Mouse (Mus musculus): Measurements from ENCODE around the gene Trpv1. TPM values are rescaled to one million over a fixed set of nuclear protein-coding genes. Genes with fewer than 3 reads are reported as not detected.

Gene Trpv1
- total RNA-seq (2021) = not detected
- long read RNA-seq, experiment 1, partial matches to known transcripts = 0 of 1 reads
- long read RNA-seq, experiment 1, other reads (novel, unspliced or antisense) = 1 of 1 reads
- long read RNA-seq, experiment 2 = 0 reads

DNA sequence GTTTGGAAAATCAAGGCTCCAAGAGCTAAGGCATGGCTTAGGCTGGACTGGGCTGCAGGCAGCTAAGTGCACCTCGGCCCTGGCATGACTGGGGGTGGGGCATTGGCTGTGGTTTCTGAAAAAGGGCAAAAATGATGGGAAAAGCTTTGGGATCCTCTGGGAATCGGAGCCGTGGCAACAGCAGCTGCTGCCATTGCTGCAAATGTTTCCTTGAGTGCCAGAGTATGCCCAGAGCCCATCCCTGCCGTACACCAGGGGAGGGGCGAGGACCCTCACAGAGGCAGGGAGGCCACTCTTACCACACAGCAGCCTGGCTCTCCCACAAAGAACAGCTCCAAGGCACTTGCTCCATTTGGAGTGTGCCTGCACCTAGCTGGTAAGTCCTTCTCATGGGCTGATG lies at the start of gene Trpv1:
TSS of gene Trpv1 (plus strand) at position 301 of the 400 bp plus-strand sequence.
- no peak for TF ChIP-seq CTCF (conservative IDR thresholded peaks at IDR 0.05)
- no peak for DNase-seq (ENCODE audit: low spot score in 2 of 2)
- H3K4me3 ChIP-seq = no peak within 1 kb of the TSS
- H3K27ac ChIP-seq = no peak within 1 kb of the TSS

DNA sequence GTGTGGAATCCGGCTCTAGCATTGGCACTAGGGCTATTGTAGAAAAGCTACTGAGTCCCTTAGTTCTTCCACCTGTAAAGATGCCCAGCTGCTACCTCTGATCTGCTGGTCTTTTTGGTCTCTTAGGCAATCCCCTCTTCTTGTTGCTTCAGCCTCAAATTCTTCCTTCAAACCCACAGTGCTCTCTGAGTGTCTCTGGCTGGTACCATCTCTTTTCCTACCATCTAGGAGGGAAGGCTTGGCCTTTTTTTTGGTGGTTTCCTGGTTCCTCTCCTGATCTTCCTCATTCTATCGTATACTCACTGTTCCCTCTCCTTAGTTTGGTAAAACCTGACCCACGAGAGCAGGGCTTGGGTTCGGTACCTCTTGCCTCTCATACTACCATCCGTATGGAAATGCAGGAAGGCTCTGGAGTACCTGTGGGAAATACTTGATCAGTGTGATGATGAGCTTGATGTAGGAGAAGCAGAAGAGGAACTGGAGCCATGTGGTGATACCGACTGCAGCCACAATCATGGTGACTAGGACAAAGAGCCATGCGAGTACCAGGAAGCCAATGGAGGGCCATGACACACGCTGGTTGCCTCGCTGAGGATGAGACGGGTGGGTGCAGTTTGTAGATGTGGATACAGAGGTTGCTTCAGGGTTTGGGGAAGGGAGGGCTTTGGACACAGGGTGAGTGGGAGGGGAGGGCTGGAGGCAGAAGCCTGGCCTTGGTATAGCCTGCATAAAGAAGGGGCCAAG lies 48.0 kb upstream of the Trpv1 start:
- H3K27ac ChIP-seq = no peak overlapping the region
- no peak overlapping the region for H3K4me3 ChIP-seq
- no peak for DNase-seq (ENCODE audit: low spot score in 2 of 2)
- no peak for TF ChIP-seq CTCF (conservative IDR thresholded peaks at IDR 0.05)

DNA sequence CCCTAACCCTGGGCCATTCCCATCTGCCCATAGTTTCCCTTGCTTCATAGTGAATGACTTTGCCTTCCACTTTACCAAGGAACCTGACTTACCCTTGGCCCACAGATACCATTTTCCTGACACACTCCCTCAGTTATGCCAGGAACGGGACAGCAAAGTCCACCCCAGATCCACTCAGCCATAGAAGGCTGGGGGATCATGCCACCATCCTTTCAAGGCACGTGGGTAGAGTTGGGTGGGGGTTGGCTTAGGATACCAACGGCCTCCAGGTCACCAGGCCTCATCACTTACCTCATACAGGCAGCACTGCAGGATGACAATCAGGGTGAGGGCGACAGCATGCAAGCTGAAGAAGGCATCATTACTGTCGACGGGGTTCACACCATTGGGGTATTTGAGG lies 46.9 kb upstream of the Trpv1 start:
- TF ChIP-seq CTCF (conservative IDR thresholded peaks at IDR 0.05) = no peak
- no peak for DNase-seq (ENCODE audit: low spot score in 2 of 2)
- Histone ChIP-seq H3K27ac (no peak overlapping the region), H3K4me3 (no peak overlapping the region)

GRCm38 (mm10) chr11:73193047-73193446 lies 41.0 kb upstream of the Trpv1 start:
- Histone ChIP-seq H3K4me3 (no peak overlapping the region), H3K27ac (no peak overlapping the region)
- DNase-seq (ENCODE audit: low spot score in 2 of 2) = no peak
- TF ChIP-seq CTCF (conservative IDR thresholded peaks at IDR 0.05) = no peak

DNA sequence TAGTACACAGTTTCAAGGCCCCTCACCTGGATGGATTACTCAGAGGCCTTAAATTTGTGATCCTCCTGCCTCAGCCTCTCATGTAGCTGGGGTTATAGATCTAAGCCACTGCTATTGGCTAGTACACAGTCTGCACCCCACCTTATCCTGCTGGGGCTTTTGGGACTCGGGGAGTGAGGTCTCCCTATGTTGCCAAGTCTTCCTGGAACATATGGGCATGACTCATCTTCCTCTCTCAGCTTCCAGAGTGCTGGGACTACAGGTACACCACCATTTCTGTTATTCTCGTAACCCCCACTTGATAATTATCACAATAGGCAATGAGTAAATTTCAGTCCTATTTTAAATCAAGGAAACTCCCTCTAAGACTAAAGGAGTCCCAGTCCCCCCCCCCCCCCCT lies 39.6 kb upstream of the Trpv1 start:
- DNase-seq (ENCODE audit: low spot score in 2 of 2) = no peak
- H3K27ac ChIP-seq = no peak overlapping the region
- TF ChIP-seq CTCF (conservative IDR thresholded peaks at IDR 0.05) = no peak
- no peak overlapping the region for H3K4me3 ChIP-seq

GRCm38 (mm10) chr11:73198190-73198589 lies 35.9 kb upstream of the Trpv1 start:
- no peak for TF ChIP-seq CTCF (conservative IDR thresholded peaks at IDR 0.05)

GRCm38 (mm10) chr11:73198603-73199229 lies 35.4 kb upstream of the Trpv1 start, which contains the start of gene Ctns:
Gene Ctns, minus strand, starts transcription at chr11:73199042.
- Histone ChIP-seq H3K27ac (peak within 1 kb of the TSS; percentile 97), H3K4me3 (peak within 1 kb of the TSS; percentile 94)
- TF ChIP-seq CTCF (conservative IDR thresholded peaks at IDR 0.05) = no peak; the same call in 1 of the 2 replicates
- DNase-seq (ENCODE audit: low spot score in 2 of 2) = peak; percentile 78 to 92

More at GRCm38 (mm10) chr11:73198190-73198589, 35.9 kb upstream of the Trpv1 start:
- no peak for DNase-seq (ENCODE audit: low spot score in 2 of 2)
- Histone ChIP-seq H3K27ac (peak overlapping the region; percentile 97), H3K4me3 (peak overlapping the region; percentile 94)

DNA sequence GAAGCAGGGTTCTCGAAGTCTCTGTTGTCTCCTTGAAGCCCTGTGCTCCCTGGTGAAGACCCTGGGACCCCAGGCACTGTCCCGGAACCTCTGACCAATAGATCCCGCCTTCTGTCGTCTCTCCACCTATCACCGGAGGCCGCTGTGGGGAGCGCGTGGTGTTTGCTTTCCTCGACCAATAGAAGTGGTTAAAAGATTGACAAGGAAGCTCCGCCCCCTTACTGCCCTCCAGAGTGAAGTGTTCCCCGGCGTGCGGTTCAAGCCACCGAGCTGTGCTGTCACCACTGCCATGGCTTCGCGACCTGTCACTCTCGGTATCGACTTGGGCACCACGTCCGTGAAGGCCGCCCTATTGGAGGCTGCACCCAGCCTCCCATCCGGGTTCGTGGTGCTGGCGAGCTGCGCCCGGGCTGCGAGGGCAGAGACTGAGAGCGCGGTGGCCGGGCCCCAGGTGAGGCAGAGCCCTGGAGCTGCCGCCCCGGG lies 34.8 kb upstream of the Trpv1 start, which contains the start of gene Shpk:
TSS of gene Shpk (plus strand) at position 231 of the 483 bp plus-strand sequence.
- Histone ChIP-seq H3K4me3 (peak within 1 kb of the TSS; percentile 94), H3K27ac (peak within 1 kb of the TSS; percentile 97)
- peak; percentile 96 for DNase-seq (ENCODE audit: low spot score in 2 of 2)
- no peak for TF ChIP-seq CTCF (conservative IDR thresholded peaks at IDR 0.05)

- peak overlapping the region; percentile 97; the same call in 1 of the 2 replicates for H3K27ac ChIP-seq
These were observed 34.2 kb upstream of the Trpv1 start for GRCm38 (mm10) chr11:73199879-73200278.

GRCm38 (mm10) chr11:73201021-73201420 lies 33.1 kb upstream of the Trpv1 start:
- TF ChIP-seq CTCF (conservative IDR thresholded peaks at IDR 0.05) = no peak
- DNase-seq (ENCODE audit: low spot score in 2 of 2) = no peak
- no peak overlapping the region for H3K4me3 ChIP-seq
- H3K27ac ChIP-seq = no peak overlapping the region

More at GRCm38 (mm10) chr11:73199879-73200278, 34.2 kb upstream of the Trpv1 start:
- no peak for DNase-seq (ENCODE audit: low spot score in 2 of 2)
- H3K4me3 ChIP-seq = peak overlapping the region; percentile 94
- no peak for TF ChIP-seq CTCF (conservative IDR thresholded peaks at IDR 0.05)

DNA sequence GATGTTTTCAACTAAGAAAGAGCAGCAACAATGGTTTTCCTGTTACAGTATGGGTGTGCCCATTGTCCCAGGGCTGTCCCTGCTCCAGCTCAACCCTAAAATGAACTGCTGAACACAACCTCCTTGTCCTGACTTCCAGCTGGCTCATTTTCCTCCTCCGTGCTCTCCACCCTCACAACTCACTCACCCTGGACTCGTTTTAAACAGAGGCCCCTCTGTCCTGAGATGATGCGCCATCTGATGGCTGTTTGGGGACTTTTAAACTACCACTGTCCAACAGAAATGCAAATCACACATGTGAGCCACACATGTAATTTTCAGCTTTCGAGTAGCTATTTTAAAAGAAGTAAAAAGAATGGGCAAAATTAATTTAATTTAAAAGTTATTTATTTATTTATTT lies 32.5 kb upstream of the Trpv1 start:
- no peak for DNase-seq (ENCODE audit: low spot score in 2 of 2)
- Histone ChIP-seq H3K27ac (no peak overlapping the region), H3K4me3 (no peak overlapping the region)
- TF ChIP-seq CTCF (conservative IDR thresholded peaks at IDR 0.05) = peak; percentile 55

DNA sequence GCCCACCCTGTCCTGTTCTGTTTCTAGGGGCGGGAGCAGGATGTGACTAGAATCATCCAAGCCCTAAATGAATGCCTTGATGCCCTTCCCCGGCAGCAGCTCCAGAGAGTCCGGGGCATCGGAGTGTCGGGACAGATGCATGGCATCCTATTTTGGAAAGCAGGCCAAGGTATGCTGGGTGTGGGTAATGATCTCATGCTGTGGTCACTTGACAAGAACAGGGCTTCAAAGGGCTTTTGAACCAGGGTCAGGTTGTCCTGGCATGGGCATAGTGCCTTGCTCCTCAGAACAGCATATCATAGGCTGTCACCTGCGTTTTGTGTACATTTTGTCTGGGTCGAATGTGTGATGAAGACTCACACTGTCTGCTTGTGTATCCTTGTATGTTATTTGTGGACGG lies 30.2 kb upstream of the Trpv1 start:
- Histone ChIP-seq H3K27ac (no peak overlapping the region), H3K4me3 (no peak overlapping the region)
- TF ChIP-seq CTCF (conservative IDR thresholded peaks at IDR 0.05) = no peak
- no peak for DNase-seq (ENCODE audit: low spot score in 2 of 2)

GRCm38 (mm10) chr11:73205194-73205593 lies 28.9 kb upstream of the Trpv1 start:
- Histone ChIP-seq H3K27ac (no peak overlapping the region), H3K4me3 (no peak overlapping the region)
- no peak for TF ChIP-seq CTCF (conservative IDR thresholded peaks at IDR 0.05)
- DNase-seq (ENCODE audit: low spot score in 2 of 2) = no peak

Measured in layer of hippocampus, adult 2 months (tissue).